In the genomic region with DNA sequence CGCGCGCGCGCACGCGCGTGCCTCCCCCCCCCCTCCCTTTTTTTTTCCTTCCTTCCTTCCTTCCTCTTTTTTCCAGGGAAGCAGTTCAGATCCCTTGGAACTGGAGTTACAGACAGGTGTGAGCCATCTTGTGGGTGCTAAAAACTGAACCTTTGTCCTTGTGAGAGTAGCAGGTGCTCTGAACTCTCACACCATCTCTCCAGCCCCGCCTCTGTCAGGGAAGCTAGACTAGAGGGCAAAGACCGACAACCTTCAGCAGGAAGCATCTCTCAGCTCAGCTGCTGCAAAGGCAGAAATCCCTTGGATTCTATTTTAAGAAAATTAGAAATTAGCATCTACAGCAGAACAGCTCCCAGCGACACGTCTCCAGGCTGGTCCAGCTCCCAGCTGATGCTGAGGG, we compare ENCODE assay signal across 10 mouse cellular contexts. TPM values are rescaled to one million over a fixed set of nuclear protein-coding genes. Genes with fewer than 3 reads are reported as not detected.
DNase-seq lines count a peak whose midpoint lies in the region; ATAC-seq and TF ChIP-seq lines count a peak whose summit lies in the region.
"Had no signal": no experiment of that assay in that cellular context is flagged by ENCODE, and none has a peak within 500 bp of the region (broad histone marks: within the 10 kb centered on the region; RNA-seq: fewer than 3 reads in every experiment).

No protein-coding gene starts in this region.

- no peak for TF ChIP-seq CTCF in liver, postnatal 0 days (IDR thresholded peaks at IDR 0.05; ENCODE audit: low read depth)

- H3K4me2 ChIP-seq in hindbrain, embryonic 13.5 days: no peak overlapping the region
- H3K4me2 ChIP-seq in intestine, embryonic 16.5 days (ENCODE audit: low read depth, low read length): peak overlapping the region; percentile 26
- H3K4me2 ChIP-seq in liver, postnatal 0 days (ENCODE audit: low read depth, low read length): peak overlapping the region; percentile 28; the same call in 1 of the 2 replicates

- 0 out of 2 replicates have a peak overlapping the region, but pooled peaks have one; percentile 3 for H3K9ac ChIP-seq in hindbrain, embryonic 13.5 days
- no peak overlapping the region for H3K9ac ChIP-seq in intestine, embryonic 16.5 days (ENCODE audit: low read depth, low read length)
- H3K9ac ChIP-seq in liver, postnatal 0 days (replicated peaks): no peak overlapping the region
- H3K9ac ChIP-seq: liver, embryonic 14.5 days had no signal

- no peak for DNase-seq in hindbrain, embryonic 10.5 days (ENCODE audit: low spot score)
- peak; percentile 13 for DNase-seq in ES-CJ7 (ENCODE audit: low read depth, low spot score)
- DNase-seq in liver, postnatal 0 days: peak; percentile 30
- no peak for DNase-seq in cerebellum, postnatal 25 days
- DNase-seq in natural killer cell, adult 2 months (ENCODE audit: low spot score in 2 of 2): no peak
- DNase-seq: retina, postnatal 1 day had no signal

- H3K27me3 ChIP-seq in hindbrain, embryonic 13.5 days: no peaks in the 10 kb centered on the region
- peaks cover under 1% of the 10 kb centered on the region; the same call in 1 of the 2 replicates for H3K27me3 ChIP-seq in hindbrain, embryonic 10.5 days (ENCODE audit: insufficient read depth, poor library complexity, severe bottlenecking)
- no peaks in the 10 kb centered on the region for H3K27me3 ChIP-seq in intestine, embryonic 16.5 days (replicated peaks; ENCODE audit: control insufficient read depth, insufficient read depth, low read length)
- H3K27me3 ChIP-seq in liver, postnatal 0 days (ENCODE audit: insufficient read depth, low read length): no peaks in the 10 kb centered on the region

- H3K9me3 ChIP-seq in hindbrain, embryonic 13.5 days: no peaks in the 10 kb centered on the region
- no peaks in the 10 kb centered on the region for H3K9me3 ChIP-seq in hindbrain, embryonic 10.5 days
- no peaks in the 10 kb centered on the region for H3K9me3 ChIP-seq in intestine, embryonic 16.5 days (ENCODE audit: control insufficient read depth, low read length)
- H3K9me3 ChIP-seq in liver, postnatal 0 days (ENCODE audit: low read length): no peaks in the 10 kb centered on the region
- H3K9me3 ChIP-seq: G1E had no signal

- WGBS in hindbrain, embryonic 13.5 days: 85% methylated on average over 12 of the region's 12 CpGs
- 91% methylated on average over 12 of the region's 12 CpGs for WGBS in hindbrain, embryonic 10.5 days
- WGBS in intestine, embryonic 16.5 days: 68% methylated on average over 12 of the region's 12 CpGs
- 50% methylated on average over 12 of the region's 12 CpGs for WGBS in liver, postnatal 0 days (ENCODE audit: insufficient replicate concordance)

- peaks cover 14% of the 10 kb centered on the region for H3K36me3 ChIP-seq in hindbrain, embryonic 13.5 days
- H3K36me3 ChIP-seq in hindbrain, embryonic 10.5 days: peaks cover 28% of the 10 kb centered on the region
- peaks cover 3% of the 10 kb centered on the region; the same call in 1 of the 2 replicates for H3K36me3 ChIP-seq in intestine, embryonic 16.5 days (ENCODE audit: control insufficient read depth, insufficient read depth, low read length)
- H3K36me3 ChIP-seq in liver, postnatal 0 days (replicated peaks; ENCODE audit: insufficient read depth, low read length): no peaks in the 10 kb centered on the region; the same call in 1 of the 2 replicates

- TF ChIP-seq EP300 in liver, postnatal 0 days (IDR thresholded peaks at IDR 0.05; ENCODE audit: low read depth): no peak

- no peak overlapping the region for H3K27ac ChIP-seq in hindbrain, embryonic 13.5 days
- no peak overlapping the region for H3K27ac ChIP-seq in hindbrain, embryonic 10.5 days
- H3K27ac ChIP-seq in intestine, embryonic 16.5 days (ENCODE audit: low read length): peak overlapping the region; percentile 78
- peak overlapping the region; percentile 35; the same call in 1 of the 2 replicates for H3K27ac ChIP-seq in liver, postnatal 0 days (ENCODE audit: low read depth)
- H3K27ac ChIP-seq: liver, embryonic 14.5 days had no signal

- peaks cover 41% of the 10 kb centered on the region for H3K4me1 ChIP-seq in hindbrain, embryonic 13.5 days (replicated peaks)
- H3K4me1 ChIP-seq in hindbrain, embryonic 10.5 days (replicated peaks): peaks cover 26% of the 10 kb centered on the region
- H3K4me1 ChIP-seq in intestine, embryonic 16.5 days (ENCODE audit: control insufficient read depth, insufficient read depth, low read length): peaks cover 36% of the 10 kb centered on the region
- H3K4me1 ChIP-seq in liver, postnatal 0 days (ENCODE audit: insufficient read depth): peaks cover 35% of the 10 kb centered on the region

- H3K4me3 ChIP-seq in hindbrain, embryonic 13.5 days: no peak overlapping the region
- no peak overlapping the region for H3K4me3 ChIP-seq in hindbrain, embryonic 10.5 days
- no peak overlapping the region for H3K4me3 ChIP-seq in intestine, embryonic 16.5 days (ENCODE audit: low read length)
- no peak overlapping the region for H3K4me3 ChIP-seq in liver, postnatal 0 days (ENCODE audit: low read depth, low read length)

- ATAC-seq in hindbrain, embryonic 13.5 days (ENCODE audit: low FRiP score): no peak
- ATAC-seq in intestine, embryonic 16.5 days: peak; percentile 39
- ATAC-seq in liver, postnatal 0 days: no peak

RNA-seq across cellular contexts. Expression of a gene that starts 4.0 kb away (rescaled TPM):
- 182 and 193 TPM in 2 replicates for polyA plus RNA-seq in hindbrain, embryonic 13.5 days (2015; fragmentation: Nextera tagmentation; extraction: Ambion mirVana)
- polyA plus RNA-seq in hindbrain, embryonic 10.5 days (2016; fragmentation: Nextera tagmentation; extraction: Ambion mirVana): 164 TPM in 2 replicates
- 234 and 236 TPM in 2 replicates for polyA plus RNA-seq in intestine, embryonic 16.5 days (2015; fragmentation: Nextera tagmentation; extraction: Ambion mirVana)
- polyA plus RNA-seq in liver, postnatal 0 days (2015; fragmentation: Nextera tagmentation; extraction: Ambion mirVana): 119 and 134 TPM in 2 replicates

RNA-seq across cellular contexts. Expression of a gene that starts 43.4 kb away (rescaled TPM):
- polyA plus RNA-seq in hindbrain, embryonic 13.5 days (2015; fragmentation: Nextera tagmentation; extraction: Ambion mirVana): 90.3 and 97.2 TPM in 2 replicates
- polyA plus RNA-seq in hindbrain, embryonic 10.5 days (2016; fragmentation: Nextera tagmentation; extraction: Ambion mirVana): 74.2 and 75.9 TPM in 2 replicates
- polyA plus RNA-seq in intestine, embryonic 16.5 days (2015; fragmentation: Nextera tagmentation; extraction: Ambion mirVana): 57.8 and 60.9 TPM in 2 replicates
- 40.3 and 44.2 TPM in 2 replicates for polyA plus RNA-seq in liver, postnatal 0 days (2015; fragmentation: Nextera tagmentation; extraction: Ambion mirVana)

Comparison
In these comparisons a context has a peak if more than half of its experiments do, and no peak if none do; other contexts are left out.
1. H3K27ac ChIP-seq: peak in intestine, embryonic 16.5 days (single experiment) and liver, postnatal 0 days (single experiment); none in hindbrain, embryonic 13.5 days (single experiment) and hindbrain, embryonic 10.5 days (single experiment).
2. DNase-seq: peak in ES-CJ7 (single experiment) and liver, postnatal 0 days (single experiment); none in hindbrain, embryonic 10.5 days (single experiment), cerebellum, postnatal 25 days (0 of 2) and natural killer cell, adult 2 months (0 of 2).